Mouse (Mus musculus) ES-E14 (cell line): ENCODE measurements around the gene Sbno2. TPM values are rescaled to one million over a fixed set of nuclear protein-coding genes. Genes with fewer than 3 reads are reported as not detected.

Experiments used
- DNase-seq: peaks from one replicate; pipeline ENCODE4 v3.0.0-alpha.2; 2013; ENCODE audit warnings: low read depth, low spot score
- H3K27ac ChIP-seq: 2 replicates; pipeline ENCODE4 v1.5.1; 2012; ENCODE audit warnings: low read depth, mild to moderate bottlenecking, low read length, moderate library complexity, mixed read lengths; ENCODE audit not compliant: poor library complexity, insufficient read depth, severe bottlenecking
- H3K36me3 ChIP-seq: 2 replicates; pipeline ENCODE4 v1.6.1; 2012; ENCODE audit warnings: mild to moderate bottlenecking, low read length, moderate library complexity, mixed read lengths; ENCODE audit not compliant: control insufficient read depth, poor library complexity, insufficient read depth, severe bottlenecking
- H3K4me1 ChIP-seq, 2 experiments: fragments of 150-350 bp in 1 of 2; sonication (generic) in 1 of 2; 2 replicates each; pipeline ENCODE4 v1.6.1; 2012; ENCODE audit warnings: low read length in 2 of 2, mild to moderate bottlenecking in 1 of 2, mixed read lengths in 1 of 2; ENCODE audit not compliant: control insufficient read depth in 2 of 2, insufficient read depth in 2 of 2, poor library complexity in 1 of 2
- H3K4me3 ChIP-seq, 2 experiments: fragments of 150-350 bp in 1 of 2; sonication (generic) in 1 of 2; 2 replicates each; pipeline ENCODE4 v1.5.1; 2012; ENCODE audit warnings: low read length in 2 of 2, low read depth in 1 of 2, mild to moderate bottlenecking in 1 of 2, mixed read lengths in 1 of 2; ENCODE audit not compliant: insufficient read depth in 1 of 2, poor library complexity in 1 of 2, severe bottlenecking in 1 of 2
- H3K9ac ChIP-seq: 2 replicates; pipeline ENCODE4 v1.6.1; 2012; ENCODE audit warnings: low read depth, mild to moderate bottlenecking, low read length, mixed read lengths; ENCODE audit not compliant: poor library complexity, insufficient read depth, severe bottlenecking
- H3K9me3 ChIP-seq: fragments of 150-350 bp; sonication (generic); 2 replicates; pipeline ENCODE4 v1.6.1; 2012; ENCODE audit warnings: low read depth, mild to moderate bottlenecking, low read length; ENCODE audit not compliant: control insufficient read depth, insufficient read depth
- CHD2 ChIP-seq: IDR thresholded peaks from 2 replicates; pipeline ENCODE4 v1.6.1; 2014; ENCODE audit warnings: mild to moderate bottlenecking, low read depth, low read length, inconsistent platforms
- HCFC1 ChIP-seq: IDR thresholded peaks from 2 replicates; pipeline ENCODE4 v1.6.1; 2012; ENCODE audit warnings: low read length, inconsistent platforms, borderline replicate concordance; ENCODE audit not compliant: insufficient read depth
- MAFK ChIP-seq: IDR thresholded peaks from 2 replicates; pipeline ENCODE4 v1.6.1; 2014; ENCODE audit warnings: mild to moderate bottlenecking, low read depth, low read length, inconsistent platforms; ENCODE audit not compliant: insufficient read depth
- ZC3H11A ChIP-seq: IDR thresholded peaks from 2 replicates; pipeline ENCODE4 v1.6.1; 2012; ENCODE audit warnings: low read depth, mild to moderate bottlenecking, inconsistent platforms, low read length, borderline replicate concordance
- ZNF384 ChIP-seq: IDR thresholded peaks from 2 replicates; pipeline ENCODE4 v1.6.1; 2012; ENCODE audit warnings: low read depth, low read length, inconsistent platforms
- in situ Hi-C, 2 experiments: fragments of 600-800 bp; cut with MboI; formaldehyde crosslinking; loops; one replicate each; pipeline ENCODE4 v1.15.1; 2025; ENCODE audit warnings: low sequenced_read_pairs in 2 of 2, inconsistent platforms in 1 of 2; ENCODE audit not compliant: unreplicated experiment in 2 of 2
- total RNA-seq: library from RNA; depleted of rRNA; stranded (reverse); fragments of 300-350 nt; gene quantifications from 2 replicates; pipeline ENCODE4 v1.2.3, GENCODE M21; 2012

The Sbno2 gene
- total RNA-seq, 1 experiment = 36.6 TPM

- Histone ChIP-seq H3K36me3 (peaks cover 70% of the 10 kb centered on the region), H3K9me3 (no peaks in the 10 kb centered on the region), H3K4me3 (no peak overlapping the region), H3K4me1 (peaks cover 2 to 12% of the 10 kb centered on the region in 2 experiments; a peak in 1 of 4 replicates), H3K27ac (no peak overlapping the region), H3K9ac (no peak overlapping the region)
- no peak for TF ChIP-seq CHD2
- TF ChIP-seq ZC3H11A = no peak
- no peak for TF ChIP-seq MAFK
- TF ChIP-seq HCFC1 = no peak
- no peak for TF ChIP-seq ZNF384
- in situ Hi-C loops = loop anchor here in 1 of 2 experiments (25.0 kb wide), 1 partner anchor 134 kb away; the partner anchor contains the start of genes Abca7, Cnn2 and Tmem259
- no peak for DNase-seq
Measured at GRCm38 (mm10) chr10:80121639-80122038, 16.3 kb upstream of the Sbno2 start.

GRCm38 (mm10) chr10:80120146-80120545 is 14.8 kb upstream of the Sbno2 start:
- peaks cover 55% of the 10 kb centered on the region for H3K36me3 ChIP-seq
- in situ Hi-C loops = loop anchor here in 1 of 2 experiments (25.0 kb wide), 1 partner anchor 133 kb away; the partner anchor contains the start of genes Abca7, Cnn2 and Tmem259
- H3K27ac ChIP-seq = no peak overlapping the region
- peaks cover 2 to 12% of the 10 kb centered on the region in 2 experiments; a peak in 1 of 4 replicates for H3K4me1 ChIP-seq
- TF ChIP-seq MAFK (no peak), ZC3H11A (no peak), ZNF384 (no peak), CHD2 (no peak), HCFC1 (no peak)
- H3K9ac ChIP-seq = no peak overlapping the region
- no peak overlapping the region for H3K4me3 ChIP-seq
- DNase-seq = no peak
- H3K9me3 ChIP-seq = no peaks in the 10 kb centered on the region

- no peak overlapping the region for H3K4me3 ChIP-seq
Measured at GRCm38 (mm10) chr10:80118552-80118951, 13.2 kb upstream of the Sbno2 start.

GRCm38 (mm10) chr10:80117736-80118135 is 12.4 kb upstream of the Sbno2 start:
- peak overlapping the region; percentile 93 to 97; a peak in 2 of 4 replicates for H3K4me3 ChIP-seq
- H3K27ac ChIP-seq = no peak overlapping the region
- peaks cover 37% of the 10 kb centered on the region for H3K36me3 ChIP-seq
- H3K4me1 ChIP-seq = peaks cover 2 to 12% of the 10 kb centered on the region in 2 experiments; a peak in 1 of 4 replicates
- in situ Hi-C loops = loop anchor here in 1 of 2 experiments (25.0 kb wide), 1 partner anchor 130 kb away; the partner anchor contains the start of genes Abca7, Cnn2 and Tmem259
- TF ChIP-seq CHD2 (no peak), MAFK (no peak), ZNF384 (no peak), HCFC1 (no peak), ZC3H11A (no peak)
- H3K9ac ChIP-seq = peak overlapping the region; percentile 95; the same call in 1 of the 2 replicates
- no peak for DNase-seq
- no peaks in the 10 kb centered on the region for H3K9me3 ChIP-seq

More at GRCm38 (mm10) chr10:80118552-80118951, 13.2 kb upstream of the Sbno2 start:
- no peak for DNase-seq
- Histone ChIP-seq H3K36me3 (peaks cover 41% of the 10 kb centered on the region), H3K9ac (no peak overlapping the region), H3K27ac (no peak overlapping the region), H3K9me3 (no peaks in the 10 kb centered on the region), H3K4me1 (peaks cover 2 to 12% of the 10 kb centered on the region in 2 experiments; a peak in 1 of 4 replicates)
- TF ChIP-seq ZC3H11A (no peak), HCFC1 (no peak), CHD2 (no peak), MAFK (no peak), ZNF384 (no peak)
- in situ Hi-C loops = loop anchor here in 1 of 2 experiments (25.0 kb wide), 1 partner anchor 131 kb away; the partner anchor contains the start of genes Abca7, Cnn2 and Tmem259
